Mouse (Mus musculus) heart, adult 2 months (tissue): ENCODE measurements at regions not wholly inside any gene's neighbourhood (a gene's known extent, or its start where the extent isn't known, plus 50 kb on each side); places are given as distances from the start of the nearest gene placed in this dataset.

Experiments used
- CTCF ChIP-seq: fragments of 200-600 bp; IDR thresholded peaks from 2 replicates; pipeline ENCODE4 v1.8.1; 2022; ENCODE audit warnings: antibody characterized with exemption, mild to moderate bottlenecking, moderate library complexity
- POLR2A ChIP-seq: fragments of 200-500 bp; IDR thresholded peaks from 2 replicates; pipeline ENCODE4 v1.6.1; 2011; ENCODE audit warnings: mild to moderate bottlenecking, low read depth, low read length, control low read depth; ENCODE audit not compliant: insufficient read depth

DNA sequence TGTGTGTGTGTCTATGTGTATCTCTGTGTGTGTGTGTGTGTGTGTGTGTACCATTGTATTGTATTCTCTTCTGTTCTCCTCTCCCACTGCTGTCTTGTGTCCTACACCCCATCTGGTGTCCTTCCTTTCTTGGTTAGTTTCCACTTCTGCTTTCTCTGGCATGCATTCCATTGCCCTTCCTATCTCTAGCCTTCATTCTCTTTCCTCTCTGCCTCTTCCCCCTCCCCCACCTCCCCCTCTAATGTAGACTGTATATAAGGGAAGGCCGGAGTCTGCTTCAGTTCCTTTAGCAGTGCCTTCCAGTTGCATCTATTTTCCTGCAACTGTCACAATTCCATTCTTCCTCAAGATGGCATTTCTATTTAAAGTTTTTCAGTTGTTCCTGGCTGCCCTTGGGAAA lies 161.5 kb upstream of the Rxfp2 start:
- no peak for TF ChIP-seq CTCF
- no peak for TF ChIP-seq POLR2A
